Mouse (Mus musculus) embryonic facial prominence, embryonic 15.5 days (tissue): ENCODE data around the gene Fat3. TPM values are rescaled to one million over a fixed set of nuclear protein-coding genes. Genes with fewer than 3 reads are reported as not detected.

Experiments
- ATAC-seq: fragments of 200-750 bp; cut with Nextera tagmentation; 2 replicates; pipeline ENCODE4 v1.8.0; 2017; ENCODE audit warnings: low read depth, moderate TSS enrichment; ENCODE audit not compliant: insufficient number of reproducible peaks, low FRiP score, low TSS enrichment
- H3K27ac ChIP-seq: fragments of 300-500 bp; sonication (generic); replicated peaks from 2 replicates; pipeline ENCODE4 v1.5.1; 2015; ENCODE audit warnings: mild to moderate bottlenecking, inconsistent platforms
- H3K27me3 ChIP-seq: fragments of 300-500 bp; sonication (generic); 2 replicates; pipeline ENCODE4 v1.6.1; 2015; ENCODE audit warnings: inconsistent platforms
- H3K36me3 ChIP-seq: fragments of 300-500 bp; sonication (generic); 2 replicates; pipeline ENCODE4 v1.6.1; 2015; ENCODE audit warnings: mild to moderate bottlenecking, inconsistent platforms
- H3K4me1 ChIP-seq: fragments of 300-500 bp; sonication (generic); 2 replicates; pipeline ENCODE4 v1.6.1; 2015; ENCODE audit warnings: inconsistent platforms
- H3K4me2 ChIP-seq: fragments of 300-500 bp; sonication (generic); replicated peaks from 2 replicates; pipeline ENCODE4 v1.6.1; 2015; ENCODE audit warnings: mild to moderate bottlenecking, inconsistent platforms
- H3K4me3 ChIP-seq: fragments of 300-500 bp; sonication (generic); replicated peaks from 2 replicates; pipeline ENCODE4 v1.5.1; 2015; ENCODE audit warnings: mild to moderate bottlenecking, inconsistent platforms
- H3K9ac ChIP-seq: fragments of 300-500 bp; sonication (generic); 2 replicates; pipeline ENCODE4 v1.6.1; 2015; ENCODE audit warnings: inconsistent platforms
- H3K9me3 ChIP-seq: fragments of 300-500 bp; sonication (generic); replicated peaks from 2 replicates; pipeline ENCODE4 v1.6.1; 2016; ENCODE audit warnings: inconsistent platforms
- WGBS: fragments of 180-500 bp; shearing (Covaris S2); methylation state at CpG from one replicate; pipeline ENCODE4 v1.1.7; 2015; 5-methylcytosine and 5-hydroxymethylcytosine counted together
- polyA plus RNA-seq: library from polyadenylated mRNA; unstranded; fragments of >200 nt; fragmentation: Nextera tagmentation; extraction: Ambion mirVana; gene quantifications from 2 replicates; pipeline ENCODE4 v1.2.1, GENCODE M21; 2015

Fat3 gene
- polyA plus RNA-seq = 3.2 and 3.8 TPM in 2 replicates

GRCm38 (mm10) chr9:16501186-16501711 is at the start of gene Fat3:
Fat3 (minus strand) TSS chr9:16501285.
- peak within 1 kb of the TSS; percentile 75; the same call in 1 of the 2 replicates for H3K27ac ChIP-seq
- H3K4me2 ChIP-seq = peak within 1 kb of the TSS; percentile 96
- peaks cover 32% of the 10 kb centered on the region for H3K4me1 ChIP-seq
- no peaks in the 10 kb centered on the region for H3K9me3 ChIP-seq
- peaks cover 16% of the 10 kb centered on the region for H3K27me3 ChIP-seq
- H3K9ac ChIP-seq = peak within 1 kb of the TSS; percentile 31
- no peaks in the 10 kb centered on the region for H3K36me3 ChIP-seq
- WGBS = under 1% methylated on average over 21 of the region's 21 CpGs
- H3K4me3 ChIP-seq = peak within 1 kb of the TSS; percentile 57
- 0 out of 2 replicates have a peak, but pooled peaks have one; percentile 7 for ATAC-seq

GRCm38 (mm10) chr9:16532884-16533283 is 31.8 kb upstream of the Fat3 start:
- H3K4me2 ChIP-seq = no peak overlapping the region
- no peaks in the 10 kb centered on the region for H3K36me3 ChIP-seq
- WGBS = 17% methylated on average over 1 of the region's 1 CpGs
- H3K4me1 ChIP-seq = no peaks in the 10 kb centered on the region
- no peak overlapping the region for H3K4me3 ChIP-seq
- ATAC-seq = no peak
- H3K27me3 ChIP-seq = no peaks in the 10 kb centered on the region
- no peaks in the 10 kb centered on the region for H3K9me3 ChIP-seq
- H3K9ac ChIP-seq = no peak overlapping the region
- no peak overlapping the region for H3K27ac ChIP-seq

- Histone ChIP-seq H3K4me1 (no peaks in the 10 kb centered on the region), H3K4me3 (no peak overlapping the region), H3K36me3 (no peaks in the 10 kb centered on the region), H3K9ac (no peak overlapping the region), H3K27ac (no peak overlapping the region), H3K9me3 (no peaks in the 10 kb centered on the region), H3K27me3 (no peaks in the 10 kb centered on the region), H3K4me2 (no peak overlapping the region)
- ATAC-seq = no peak
- 75% methylated on average over 1 of the region's 1 CpGs for WGBS
Measured at GRCm38 (mm10) chr9:16517543-16517942, 16.5 kb upstream of the Fat3 start.

- no peaks in the 10 kb centered on the region for H3K4me1 ChIP-seq
- no peak for ATAC-seq
- H3K27me3 ChIP-seq = no peaks in the 10 kb centered on the region
- no peak overlapping the region for H3K27ac ChIP-seq
- no peak overlapping the region for H3K9ac ChIP-seq
- 21% methylated on average over 1 of the region's 1 CpGs for WGBS
- H3K4me2 ChIP-seq = no peak overlapping the region
- H3K4me3 ChIP-seq = no peak overlapping the region
- no peaks in the 10 kb centered on the region for H3K9me3 ChIP-seq
- H3K36me3 ChIP-seq = no peaks in the 10 kb centered on the region
Measured at GRCm38 (mm10) chr9:16512005-16512404, 10.9 kb upstream of the Fat3 start.

- Histone ChIP-seq H3K9ac (no peak overlapping the region), H3K9me3 (no peaks in the 10 kb centered on the region), H3K36me3 (no peaks in the 10 kb centered on the region), H3K4me2 (no peak overlapping the region), H3K4me3 (no peak overlapping the region), H3K27me3 (peaks cover 16% of the 10 kb centered on the region), H3K4me1 (peaks cover 32% of the 10 kb centered on the region), H3K27ac (no peak overlapping the region)
- ATAC-seq = no peak
- WGBS = 65% methylated on average over 2 of the region's 2 CpGs
Measured at GRCm38 (mm10) chr9:16503776-16504175, 2.7 kb upstream of the Fat3 start.

- Histone ChIP-seq H3K4me2 (peak overlapping the region; percentile 96), H3K9me3 (no peaks in the 10 kb centered on the region), H3K4me1 (peaks cover 32% of the 10 kb centered on the region), H3K27me3 (peaks cover 16% of the 10 kb centered on the region), H3K4me3 (peak overlapping the region; percentile 57), H3K27ac (peak overlapping the region; percentile 75; the same call in 1 of the 2 replicates), H3K36me3 (no peaks in the 10 kb centered on the region), H3K9ac (no peak overlapping the region)
- WGBS = 16% methylated on average over 13 of the region's 13 CpGs
- no peak for ATAC-seq
Measured at GRCm38 (mm10) chr9:16502673-16503343, 1.7 kb upstream of the Fat3 start.

- Histone ChIP-seq H3K27me3 (peaks cover 16% of the 10 kb centered on the region), H3K4me3 (peak overlapping the region; percentile 57), H3K4me1 (peaks cover 32% of the 10 kb centered on the region), H3K36me3 (no peaks in the 10 kb centered on the region), H3K4me2 (peak overlapping the region; percentile 96), H3K9me3 (no peaks in the 10 kb centered on the region), H3K27ac (peak overlapping the region; percentile 75; the same call in 1 of the 2 replicates), H3K9ac (peak overlapping the region; percentile 31; the same call in 1 of the 2 replicates)
- WGBS = under 1% methylated on average over 45 of the region's 52 CpGs
- peak; percentile 77 for ATAC-seq
Measured at GRCm38 (mm10) chr9:16501990-16502672, 1.0 kb upstream of the Fat3 start.

- Histone ChIP-seq H3K27me3 (peaks cover 16% of the 10 kb centered on the region), H3K27ac (peak overlapping the region; percentile 56; the same call in 1 of the 2 replicates), H3K36me3 (no peaks in the 10 kb centered on the region), H3K4me1 (peaks cover 32% of the 10 kb centered on the region), H3K4me3 (peak overlapping the region; percentile 57), H3K9ac (peak overlapping the region; percentile 31; the same call in 1 of the 2 replicates), H3K4me2 (peak overlapping the region; percentile 96), H3K9me3 (no peaks in the 10 kb centered on the region)
- under 1% methylated on average over 41 of the region's 41 CpGs for WGBS
- no peak for ATAC-seq
Measured at GRCm38 (mm10) chr9:16500382-16501185, 501 bp downstream of the Fat3 start.

GRCm38 (mm10) chr9:16499621-16500381 is 1.3 kb downstream of the Fat3 start:
- H3K4me1 ChIP-seq = peaks cover 32% of the 10 kb centered on the region
- no peaks in the 10 kb centered on the region for H3K36me3 ChIP-seq
- H3K27me3 ChIP-seq = peaks cover 16% of the 10 kb centered on the region
- WGBS = under 1% methylated on average over 35 of the region's 35 CpGs
- peak overlapping the region; percentile 56 for H3K27ac ChIP-seq
- peak overlapping the region; percentile 96 for H3K4me2 ChIP-seq
- peak overlapping the region; percentile 57 for H3K4me3 ChIP-seq
- peak overlapping the region; percentile 31 for H3K9ac ChIP-seq
- no peaks in the 10 kb centered on the region for H3K9me3 ChIP-seq
- ATAC-seq = peak; percentile 10; the same call in 1 of the 2 replicates

GRCm38 (mm10) chr9:16498876-16499275 is 2.2 kb downstream of the Fat3 start:
- H3K4me2 ChIP-seq = peak overlapping the region; percentile 96; the same call in 1 of the 2 replicates
- ATAC-seq = no peak
- peaks cover 16% of the 10 kb centered on the region for H3K27me3 ChIP-seq
- H3K27ac ChIP-seq = no peak overlapping the region
- H3K4me3 ChIP-seq = no peak overlapping the region
- H3K9ac ChIP-seq = no peak overlapping the region
- WGBS = 10% methylated on average over 4 of the region's 4 CpGs
- peaks cover 32% of the 10 kb centered on the region for H3K4me1 ChIP-seq
- no peaks in the 10 kb centered on the region for H3K36me3 ChIP-seq
- H3K9me3 ChIP-seq = no peaks in the 10 kb centered on the region
